Mouse (Mus musculus): ENCODE data around the gene 4930558K02Rik.

DNA sequence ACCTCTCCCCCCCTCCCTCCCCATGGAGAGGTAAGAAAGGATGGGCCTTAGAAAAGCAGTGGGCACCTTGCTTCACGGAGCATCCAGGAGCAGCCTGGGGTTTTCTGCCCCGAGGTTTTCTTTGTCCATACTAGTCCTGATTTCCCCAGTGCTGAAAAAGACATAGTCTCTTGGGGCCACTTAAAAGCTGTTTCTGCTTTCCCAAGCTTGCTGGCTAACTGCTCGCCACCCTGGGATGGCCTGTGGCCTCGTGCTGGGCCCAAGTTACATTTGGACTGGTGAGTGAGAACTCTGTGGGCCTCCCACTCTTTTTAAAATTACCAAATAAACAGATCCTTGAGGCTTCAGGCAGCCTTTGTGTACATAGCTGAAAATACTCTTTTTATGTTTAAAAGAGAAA is 2.1 kb downstream of the 4930558K02Rik start:
- TF ChIP-seq CTCF (IDR thresholded peaks at IDR 0.05; ENCODE audit: low read depth) (no peak), EP300 (IDR thresholded peaks at IDR 0.05; ENCODE audit: low read depth) (no peak)

All from liver, postnatal 0 days (tissue).